Comparison of ENCODE assay signal across 27 mouse cellular contexts in genomic region chr17:11661898-11662297, GRCm38 (mm10).
DNase-seq lines count a peak whose midpoint lies in the region; ATAC-seq and TF ChIP-seq lines count a peak whose summit lies in the region.
"Had no signal": no experiment of that assay in that cellular context is flagged by ENCODE, and none has a peak within 500 bp of the region (broad histone marks: within the 10 kb centered on the region; RNA-seq: fewer than 3 reads in every experiment).

No protein-coding gene starts in this region.

- H3K36me3 ChIP-seq in kidney, embryonic 16.5 days (ENCODE audit: insufficient read depth, low read length): no peaks in the 10 kb centered on the region
- no peaks in the 10 kb centered on the region for H3K36me3 ChIP-seq in kidney, embryonic 15.5 days
- H3K36me3 ChIP-seq: embryonic facial prominence, embryonic 13.5 days; embryonic facial prominence, embryonic 15.5 days; forebrain, embryonic 10.5 days; forebrain, embryonic 12.5 days; G1E had no signal

- TF ChIP-seq CTCF in Patski (IDR thresholded peaks at IDR 0.05): no peak

- POLR2A ChIA-PET in Patski (lab: Charles Lee): no interaction called here

- no peaks in the 10 kb centered on the region for H3K27me3 ChIP-seq in kidney, embryonic 16.5 days (ENCODE audit: insufficient read depth, low read length)
- H3K27me3 ChIP-seq in kidney, embryonic 15.5 days: no peaks in the 10 kb centered on the region
- H3K27me3 ChIP-seq in Patski: no peaks in the 10 kb centered on the region
- H3K27me3 ChIP-seq: CH12.LX had no signal

- no peak overlapping the region for H3K4me2 ChIP-seq in kidney, embryonic 16.5 days (replicated peaks; ENCODE audit: low read depth, low read length)
- H3K4me2 ChIP-seq in kidney, embryonic 15.5 days: no peak overlapping the region
- H3K4me2 ChIP-seq: embryonic facial prominence, embryonic 13.5 days; embryonic facial prominence, embryonic 15.5 days; forebrain, embryonic 12.5 days had no signal

- H3K9ac ChIP-seq in kidney, embryonic 16.5 days (replicated peaks; ENCODE audit: low read length): no peak overlapping the region
- H3K9ac ChIP-seq in kidney, embryonic 15.5 days: no peak overlapping the region
- H3K9ac ChIP-seq: embryonic facial prominence, embryonic 13.5 days; embryonic facial prominence, embryonic 15.5 days; forebrain, embryonic 12.5 days had no signal

- CTCF ChIA-PET in Patski (lab: Charles Lee): no interaction called here

- H3K4me3 ChIP-seq in kidney, embryonic 16.5 days (ENCODE audit: low read length): no peak overlapping the region
- H3K4me3 ChIP-seq in kidney, embryonic 15.5 days (replicated peaks): no peak overlapping the region
- H3K4me3 ChIP-seq: embryonic facial prominence, embryonic 13.5 days; embryonic facial prominence, embryonic 15.5 days; erythroblast, embryonic 14.5 days; forebrain, embryonic 10.5 days; forebrain, embryonic 12.5 days had no signal

- H3K4me1 ChIP-seq in kidney, embryonic 16.5 days (ENCODE audit: insufficient read depth, low read length): 0 out of 2 replicates have a peak, but pooled peaks cover 2% of the 10 kb centered on the region
- peaks cover 10% of the 10 kb centered on the region for H3K4me1 ChIP-seq in kidney, embryonic 15.5 days

- WGBS in kidney, embryonic 16.5 days: 59% methylated on average over 1 of the region's 1 CpGs
- 60% methylated on average over 1 of the region's 1 CpGs for WGBS in kidney, embryonic 15.5 days

- no peak overlapping the region for H3K27ac ChIP-seq in kidney, embryonic 16.5 days (ENCODE audit: low read length)
- H3K27ac ChIP-seq in kidney, embryonic 15.5 days: no peak overlapping the region
- H3K27ac ChIP-seq: embryonic facial prominence, embryonic 13.5 days; embryonic facial prominence, embryonic 15.5 days; forebrain, embryonic 10.5 days; forebrain, embryonic 12.5 days had no signal

- DNase-seq in kidney, adult 11 months: peak; percentile 17
- DNase-seq in kidney, adult 9 months: peak; percentile 56
- DNase-seq in kidney, postnatal 25 days: no peak
- peak; percentile 23 for DNase-seq in kidney, postnatal 14 days
- peak; percentile 53 for DNase-seq in Patski (ENCODE audit: low read depth, low spot score)
- no peak for DNase-seq in lung, postnatal 14 days
- DNase-seq: adrenal gland, adult 2 months; adrenal gland, postnatal 10 days; adrenal gland, postnatal 25 days; B cell, adult 2 months; cerebellum, adult 11 months; cerebellum, adult 18-20 months; cerebellum, adult 8-10 months; cerebellum, adult 9-11 months; cerebellum, postnatal 36 days; embryo, embryonic 11 days had no signal

- ATAC-seq in kidney, embryonic 16.5 days (ENCODE audit: low FRiP score, low TSS enrichment): no peak
- ATAC-seq in kidney, embryonic 15.5 days (replicated peaks; ENCODE audit: low FRiP score): no peak
- ATAC-seq in Patski: peak; percentile 67
- ATAC-seq: CD4-positive, CD25-positive, alpha-beta regulatory T cell, adult 4 months; forebrain, embryonic 14.5 days had no signal

- H3K9me3 ChIP-seq in kidney, embryonic 16.5 days (ENCODE audit: low read length): no peaks in the 10 kb centered on the region
- no peaks in the 10 kb centered on the region for H3K9me3 ChIP-seq in kidney, embryonic 15.5 days (replicated peaks)
- H3K9me3 ChIP-seq: embryonic facial prominence, embryonic 13.5 days; embryonic facial prominence, embryonic 15.5 days; forebrain, embryonic 10.5 days; forebrain, embryonic 12.5 days; G1E had no signal

- in situ Hi-C loops in Patski (cut with MboI; ENCODE audit: low pct_unique_long_range_greater_than_20kb): loop anchor here (10.0 kb wide), 1 partner anchor 183 kb away; no protein-coding TSS in a partner anchor

Comparison
In these comparisons a context has a peak if more than half of its experiments do, and no peak if none do; other contexts are left out.
1. DNase-seq: peak in kidney, adult 11 months (single experiment), kidney, adult 9 months (single experiment), kidney, postnatal 14 days (single experiment) and Patski (single experiment); none in kidney, postnatal 25 days (0 of 2) and lung, postnatal 14 days (single experiment).